Mouse (Mus musculus): ENCODE measurements at regions not wholly inside any gene's neighbourhood (a gene's known extent, or its start where the extent isn't known, plus 50 kb on each side); places are given as distances from the start of the nearest gene placed in this dataset.

- TF ChIP-seq CTCF (IDR thresholded peaks at IDR 0.05; ENCODE audit: extremely low read depth, insufficient read length, insufficient replicate concordance, low read depth, low read length) (no peak), POLR2A (IDR thresholded peaks at IDR 0.05; ENCODE audit: low read depth, low read length) (no peak)
These were observed 398.0 kb upstream of the Igfbp7 start for GRCm38 (mm10) chr5:77805796-77806195.

Measured in small intestine, adult 2 months (tissue).